Mouse (Mus musculus) cerebral cortex, adult 2 months (tissue): ENCODE results near the gene 2010300C02Rik.

Experiments used
- WGBS: fragments of 180-500 bp; shearing (Covaris S2); methylation state at CpG from one replicate; pipeline ENCODE4 v1.1.7; 2018; 5-methylcytosine and 5-hydroxymethylcytosine counted together

The 2010300C02Rik gene

DNA sequence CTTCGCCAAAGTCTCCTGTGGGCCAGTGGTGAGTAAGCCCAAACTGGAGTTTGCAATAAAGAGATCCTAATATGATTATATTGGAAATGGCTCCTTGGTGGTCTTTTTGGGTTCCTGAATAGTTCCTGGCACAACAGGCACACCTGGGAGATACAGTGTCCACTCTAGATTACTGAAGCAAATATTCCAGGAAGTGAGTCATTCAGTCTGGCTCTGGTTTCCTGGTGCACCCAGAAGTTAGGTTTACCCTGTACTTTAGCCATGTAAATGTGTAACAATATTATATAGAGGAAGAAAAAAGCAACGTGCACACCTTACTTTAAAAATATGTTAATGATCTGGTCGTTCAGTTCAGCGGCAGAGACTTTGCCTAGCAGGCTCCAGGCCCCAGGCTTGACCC lies 153.1 kb downstream of the 2010300C02Rik start:
- 83% methylated on average over 4 of the region's 4 CpGs for WGBS

DNA sequence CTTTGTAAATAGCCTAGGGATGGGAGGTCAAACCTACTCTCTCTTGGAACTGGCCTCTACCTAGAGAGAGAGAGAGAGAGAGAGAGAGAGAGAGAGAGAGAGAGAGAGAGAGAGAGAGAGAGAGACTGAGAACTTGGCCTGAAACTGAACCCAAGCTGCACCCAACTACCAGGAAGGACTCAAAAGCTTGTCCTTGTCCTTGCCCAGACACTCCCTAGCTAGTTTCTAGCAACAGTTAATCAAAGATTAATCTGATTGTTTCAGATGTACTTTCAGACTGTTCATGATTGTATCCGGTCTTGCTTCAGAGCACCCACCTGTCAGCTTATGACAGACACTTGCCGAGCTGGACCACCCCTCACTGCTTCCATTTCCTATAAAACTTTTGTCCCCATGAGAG lies 153.5 kb downstream of the 2010300C02Rik start:
- WGBS = 85% methylated on average over 2 of the region's 2 CpGs

DNA sequence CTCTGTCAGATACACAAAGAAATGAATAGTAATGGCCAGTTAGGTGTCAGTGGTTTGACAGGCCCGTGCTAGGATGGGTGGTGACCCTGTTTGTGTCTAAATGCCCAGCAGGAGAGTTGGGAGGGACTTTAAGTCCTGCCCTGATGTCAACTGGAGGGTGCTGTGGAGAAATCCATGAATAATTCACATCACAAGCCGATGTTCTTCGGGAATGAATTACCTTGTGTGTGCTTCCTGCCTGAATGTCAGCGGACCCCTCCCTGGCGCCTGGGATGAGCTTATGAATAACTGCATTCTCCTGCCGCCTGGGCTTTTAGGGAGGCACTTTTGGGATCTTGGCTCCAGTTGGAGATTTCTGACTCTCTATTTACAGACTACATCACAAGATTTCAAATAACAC lies 154.5 kb downstream of the 2010300C02Rik start:
- 57% methylated on average over 6 of the region's 6 CpGs for WGBS

DNA sequence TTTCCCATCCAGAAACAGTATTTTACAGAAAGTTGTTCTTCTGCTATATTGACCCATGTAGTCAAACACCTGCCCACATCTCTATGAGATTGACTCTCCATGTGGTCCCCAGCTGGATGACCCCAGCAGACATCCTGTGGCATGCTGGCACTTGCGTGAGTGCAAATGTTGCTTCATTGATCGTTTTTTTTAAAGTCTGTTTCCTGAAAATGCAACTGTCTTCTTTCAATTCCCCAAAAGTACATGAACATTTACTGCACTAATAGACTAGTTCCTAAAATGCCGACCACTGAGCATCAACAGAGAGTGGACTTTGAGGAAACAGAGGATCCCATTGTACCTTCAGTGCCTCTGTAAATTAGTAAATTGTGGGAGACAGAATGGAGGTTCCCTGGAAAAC lies 157.9 kb downstream of the 2010300C02Rik start:
- 76% methylated on average over 3 of the region's 3 CpGs for WGBS
